Mouse (Mus musculus) embryonic fibroblast, embryonic 13.5 days (primary cell): ENCODE measurements around the gene Auts2.

Source experiments
- CTCF ChIP-seq: IDR thresholded peaks from 2 replicates; pipeline ENCODE4 v1.5.1; 2011; ENCODE audit warnings: mild to moderate bottlenecking, control low read depth, low read length, moderate library complexity, borderline replicate concordance; ENCODE audit not compliant: insufficient read depth
- POLR2A ChIP-seq: IDR thresholded peaks from 2 replicates; pipeline ENCODE4 v1.6.1; 2011; ENCODE audit warnings: low read depth, mild to moderate bottlenecking, control low read depth, low read length, moderate library complexity

GRCm38 (mm10) chr5:131457999-131458398 lies 1085.1 kb downstream of the Auts2 start:
- TF ChIP-seq CTCF (no peak), POLR2A (no peak)
